Mouse (Mus musculus): ENCODE data around the gene Notch3. TPM values are rescaled to one million over a fixed set of nuclear protein-coding genes. Genes with fewer than 3 reads are reported as not detected.
"Not testable (repeated sequence)": the region's sequence is repeated elsewhere in the genome, so short reads cannot be mapped to it uniquely, and the experiment has no call there.

The Notch3 gene
- polyA plus RNA-seq, 2 experiments from 2014 or later: not detected

DNA sequence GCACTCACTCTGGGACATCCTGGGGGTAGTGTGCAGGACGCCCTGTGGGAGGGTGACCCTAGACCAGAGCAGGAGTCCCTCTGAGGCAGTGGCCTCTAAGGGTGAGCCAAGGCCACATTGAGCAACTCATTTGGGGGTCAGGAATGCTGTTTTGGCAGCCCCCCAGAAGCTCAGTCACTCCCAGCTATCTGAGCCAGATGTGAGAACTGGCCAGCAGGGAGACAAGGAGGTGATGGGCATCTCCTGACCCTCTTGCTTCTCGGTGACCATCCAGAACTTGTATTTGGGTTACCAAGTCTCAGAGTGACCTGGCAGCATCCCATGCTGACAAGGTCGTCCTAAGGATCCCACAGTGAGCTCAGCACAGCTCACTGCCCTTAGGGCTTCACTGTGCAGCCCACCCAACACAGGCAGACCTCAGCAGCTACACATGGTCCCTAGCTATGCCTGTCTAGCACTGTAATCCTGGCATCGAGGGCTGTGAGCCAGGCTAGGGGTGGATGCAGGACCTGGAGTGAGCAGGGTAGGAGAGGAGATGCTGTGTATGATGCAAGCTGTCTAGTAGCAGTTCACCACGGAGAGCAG is 49.3 kb downstream of the Notch3 start:
- ATAC-seq: no peak

DNA sequence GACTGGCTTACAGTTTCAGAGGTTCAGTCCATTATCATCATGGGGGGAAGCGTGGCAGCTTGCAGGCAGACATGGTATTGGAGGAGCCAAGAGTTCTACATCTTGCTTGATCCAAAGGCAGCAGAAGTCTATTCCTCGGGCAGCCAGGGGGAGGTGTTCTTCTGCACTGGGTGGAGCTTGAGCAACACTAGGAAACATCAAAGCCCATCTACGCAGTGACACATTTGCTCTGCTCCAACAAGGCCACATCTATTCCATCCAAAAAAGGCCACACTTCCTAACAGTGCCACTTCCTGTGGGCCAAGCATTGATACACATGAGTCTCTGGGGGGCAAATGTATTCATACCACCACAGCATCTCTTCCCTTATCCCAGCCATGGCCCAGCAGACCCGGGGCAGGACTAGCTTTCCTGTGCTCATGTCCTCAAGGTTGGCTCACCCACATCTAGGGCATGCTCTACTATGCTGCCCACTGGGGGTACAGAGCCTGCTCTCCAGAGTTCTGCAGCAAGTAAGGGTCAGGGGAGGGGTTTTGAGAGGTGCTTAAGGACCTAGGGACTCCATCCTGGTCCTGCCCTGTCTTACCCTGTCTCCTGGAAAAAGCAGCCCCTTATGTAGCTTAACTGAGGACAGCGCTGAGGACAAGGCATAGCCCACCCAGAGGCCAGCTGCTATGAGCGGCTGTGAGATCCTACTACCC is 49.9 kb downstream of the Notch3 start:
- no peak for ATAC-seq

DNA sequence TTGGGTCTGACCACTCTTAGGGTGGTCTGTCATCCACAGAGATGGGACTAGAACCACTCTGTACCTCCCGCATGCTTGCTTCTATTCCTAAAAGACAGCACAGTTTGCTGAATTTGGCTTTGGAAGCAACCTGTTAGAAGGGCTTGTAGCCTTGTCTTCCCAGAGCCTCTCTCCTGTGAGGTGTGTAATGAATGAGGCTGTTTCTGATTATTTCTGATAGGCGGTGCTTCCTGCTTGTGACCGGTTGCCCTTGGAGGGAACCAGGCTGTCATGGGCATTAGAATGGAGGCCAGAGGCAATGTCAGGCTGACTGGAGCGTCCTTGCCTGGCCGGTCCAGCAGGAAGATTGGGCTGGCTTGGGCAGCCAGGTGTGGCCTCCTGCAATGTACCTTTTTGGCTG is 52.2 kb downstream of the Notch3 start:
- ATAC-seq: not testable (repeated sequence)

DNA sequence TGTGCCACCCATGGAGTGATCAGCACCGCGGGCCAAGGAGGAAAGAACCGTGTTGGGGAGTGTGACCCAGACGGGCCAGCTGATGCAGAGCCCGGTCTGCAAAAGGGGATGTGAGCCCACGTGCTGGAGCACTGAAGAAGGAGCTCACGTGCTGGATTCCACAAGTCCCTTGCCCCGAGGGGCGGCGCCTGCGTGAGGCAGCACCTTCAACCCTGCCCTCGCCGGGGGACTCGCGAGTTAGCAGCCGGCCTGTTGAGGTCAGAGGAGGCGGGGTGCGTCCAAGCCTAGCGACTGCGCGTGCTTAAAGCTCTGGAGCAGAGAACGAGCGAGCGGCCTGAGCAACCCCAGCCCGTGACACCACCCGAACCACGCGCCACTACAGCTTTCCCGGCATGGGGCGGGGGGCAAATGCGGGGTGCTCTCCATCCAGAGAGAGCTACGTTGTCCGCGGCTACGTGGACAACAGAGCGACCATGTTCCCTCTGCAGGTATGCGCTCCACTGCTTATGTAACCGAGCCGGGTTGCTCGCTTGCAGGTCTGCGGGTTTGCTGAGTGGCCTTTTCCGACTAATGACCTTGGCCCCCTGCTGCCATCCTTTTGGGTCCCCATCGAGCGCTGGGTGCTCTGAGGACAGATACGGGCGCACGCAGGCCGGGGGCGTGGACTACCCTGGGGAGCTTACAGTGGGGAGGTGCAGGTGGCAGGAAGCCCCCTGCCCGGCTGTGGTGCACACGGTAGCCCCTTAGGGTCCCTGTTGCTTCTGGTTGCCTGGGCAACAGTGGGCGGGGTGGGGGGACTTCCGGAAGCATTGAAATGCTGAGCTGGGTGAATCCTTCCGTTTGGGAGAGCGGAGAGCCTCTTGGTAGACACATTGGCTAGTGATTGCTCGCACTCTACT is 52.9 kb downstream of the Notch3 start:
- ATAC-seq: no peak

DNA sequence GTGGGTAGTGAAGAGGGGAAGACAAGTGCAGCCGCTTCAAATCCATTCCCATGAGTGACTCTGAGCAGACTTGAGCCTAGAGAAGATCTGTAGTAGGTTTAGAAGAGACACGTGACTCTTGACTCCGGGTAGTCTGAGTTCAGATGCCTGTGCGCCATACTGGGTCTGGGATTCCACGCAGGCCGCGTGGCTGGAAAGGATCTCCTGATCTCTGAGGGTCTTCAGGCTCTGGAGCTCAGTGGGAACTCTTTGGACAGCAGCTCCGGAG is 53.5 kb downstream of the Notch3 start:
- no peak for ATAC-seq

DNA sequence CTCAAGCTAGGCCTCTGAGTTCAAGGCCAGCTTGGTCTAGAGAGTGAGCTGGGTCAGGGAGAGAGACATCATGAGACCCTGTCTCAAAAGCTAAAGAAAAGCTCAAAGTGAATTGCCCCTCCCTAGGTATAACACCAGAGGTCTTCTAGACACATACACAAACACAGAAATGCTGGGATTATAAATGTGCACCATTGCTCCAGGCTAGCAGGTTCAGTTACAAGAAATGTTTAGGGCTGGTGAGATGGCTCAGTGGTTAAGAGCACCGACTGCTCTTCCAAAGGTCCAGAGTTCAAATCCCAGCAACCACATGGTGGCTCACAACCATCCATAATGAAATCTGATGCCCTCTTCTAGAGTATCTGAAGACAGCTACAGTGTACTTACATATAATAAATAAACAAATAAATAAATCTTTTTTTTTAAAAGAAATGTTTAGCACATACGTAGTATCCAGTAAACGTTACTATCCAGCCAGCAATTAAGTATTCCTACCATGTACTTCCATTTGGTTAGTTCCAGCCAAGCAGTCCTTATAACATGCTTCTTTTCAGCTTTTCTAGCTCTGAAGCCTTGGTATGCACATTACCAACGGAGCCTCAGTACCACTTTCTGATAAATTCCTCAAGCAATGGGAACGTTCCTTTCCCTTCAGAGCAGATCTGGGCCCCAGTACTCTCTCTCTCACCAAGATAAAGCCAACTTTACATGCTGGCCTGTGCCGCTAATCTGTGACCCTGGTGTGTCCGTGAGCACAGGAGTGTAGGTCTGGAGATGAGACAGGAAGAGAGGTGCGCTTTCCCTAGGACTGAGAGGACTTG is 54.0 kb downstream of the Notch3 start:
- no peak for ATAC-seq

DNA sequence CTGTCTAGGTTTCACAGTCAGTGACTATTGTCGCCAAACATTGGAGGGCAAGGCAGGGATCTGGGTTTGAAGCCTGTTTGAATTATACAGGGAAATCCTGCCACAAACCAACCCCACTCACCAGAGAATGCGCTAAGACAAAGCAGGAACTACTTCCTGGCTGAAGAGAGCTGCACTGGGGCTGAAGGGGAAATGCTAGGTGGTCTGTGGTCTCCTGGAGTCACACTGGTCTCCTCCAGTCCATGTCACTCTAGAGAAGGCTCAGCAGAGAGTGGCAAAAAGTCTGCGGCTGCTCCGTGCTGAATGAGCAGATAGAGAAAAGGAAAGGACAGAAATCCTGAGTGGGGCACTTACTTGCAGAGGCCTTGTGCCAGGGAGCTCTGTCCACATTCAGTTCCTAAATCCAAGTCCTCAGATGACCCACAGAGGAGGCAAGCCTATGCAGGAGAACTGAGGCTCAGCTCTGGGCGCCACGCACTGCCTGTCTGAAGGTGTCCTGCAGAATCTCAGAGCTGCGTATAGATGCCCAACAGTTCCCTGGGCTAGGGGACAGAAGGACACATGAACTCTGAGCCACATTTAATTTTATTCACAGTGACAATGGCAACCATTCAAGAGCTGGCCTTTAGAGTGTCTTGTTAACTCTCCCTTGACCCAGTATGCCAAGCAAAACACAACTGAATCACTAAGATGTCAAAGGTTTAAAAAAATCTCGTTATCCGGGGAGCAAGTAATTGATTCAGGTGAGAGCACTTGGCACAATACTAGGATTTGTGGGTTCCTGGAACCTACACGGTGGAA is 55.5 kb downstream of the Notch3 start:
- no peak for ATAC-seq

DNA sequence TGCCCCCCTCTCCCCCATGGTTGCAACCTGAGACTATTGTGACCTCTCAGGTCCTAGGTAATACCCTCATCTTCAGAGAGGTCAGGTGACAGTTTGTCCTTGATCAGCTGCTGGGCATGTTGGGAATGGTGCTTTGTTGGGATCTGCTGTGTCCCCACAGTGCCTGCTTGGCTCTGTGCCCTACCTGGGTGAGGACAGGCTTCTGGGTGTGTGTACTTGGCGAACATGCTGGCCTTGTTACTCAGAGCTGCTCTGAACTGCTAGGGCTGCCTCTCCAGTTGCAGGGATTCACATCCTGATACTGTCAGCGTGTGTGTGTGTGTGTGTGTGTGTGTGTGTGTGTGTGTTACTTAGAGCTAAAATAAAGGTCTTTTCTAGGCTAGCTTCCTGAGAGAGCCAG is 56.2 kb downstream of the Notch3 start:
- no peak for ATAC-seq

DNA sequence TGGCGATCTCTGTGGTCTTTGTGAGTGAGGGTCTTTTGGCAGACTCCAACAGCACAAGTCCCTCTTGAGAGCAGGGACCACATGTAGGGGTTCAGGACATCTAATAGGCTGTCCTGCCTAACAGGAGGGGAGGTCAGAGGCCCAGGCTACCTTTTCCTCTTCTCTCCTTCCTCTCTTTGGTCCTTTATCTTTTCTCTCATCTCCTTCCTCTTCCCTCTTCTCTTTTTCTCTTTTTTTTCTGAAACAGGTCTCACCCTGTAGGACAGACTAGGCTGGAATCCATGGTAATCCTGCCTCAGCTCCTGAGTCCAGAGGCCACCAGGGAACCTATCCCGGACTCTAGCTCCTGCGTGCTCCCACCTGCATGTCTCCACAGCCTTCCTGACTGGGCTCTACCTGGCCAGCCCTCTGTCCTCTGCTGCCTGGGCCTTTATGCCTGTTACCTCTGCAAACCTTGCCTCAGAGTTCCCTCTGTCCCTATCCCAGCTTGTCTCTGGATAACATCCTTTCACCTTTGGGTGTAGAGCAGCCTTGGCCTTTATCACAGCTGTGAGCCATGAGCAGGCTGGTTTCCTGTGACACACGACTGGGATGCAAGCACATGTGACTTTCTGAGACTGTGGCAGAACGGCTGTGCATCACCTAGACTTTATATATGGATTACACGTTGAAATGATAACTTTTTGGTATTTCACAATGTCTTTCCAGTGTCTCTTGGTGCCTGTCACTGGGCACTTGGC is 57.3 kb downstream of the Notch3 start:
- ATAC-seq: no peak

DNA sequence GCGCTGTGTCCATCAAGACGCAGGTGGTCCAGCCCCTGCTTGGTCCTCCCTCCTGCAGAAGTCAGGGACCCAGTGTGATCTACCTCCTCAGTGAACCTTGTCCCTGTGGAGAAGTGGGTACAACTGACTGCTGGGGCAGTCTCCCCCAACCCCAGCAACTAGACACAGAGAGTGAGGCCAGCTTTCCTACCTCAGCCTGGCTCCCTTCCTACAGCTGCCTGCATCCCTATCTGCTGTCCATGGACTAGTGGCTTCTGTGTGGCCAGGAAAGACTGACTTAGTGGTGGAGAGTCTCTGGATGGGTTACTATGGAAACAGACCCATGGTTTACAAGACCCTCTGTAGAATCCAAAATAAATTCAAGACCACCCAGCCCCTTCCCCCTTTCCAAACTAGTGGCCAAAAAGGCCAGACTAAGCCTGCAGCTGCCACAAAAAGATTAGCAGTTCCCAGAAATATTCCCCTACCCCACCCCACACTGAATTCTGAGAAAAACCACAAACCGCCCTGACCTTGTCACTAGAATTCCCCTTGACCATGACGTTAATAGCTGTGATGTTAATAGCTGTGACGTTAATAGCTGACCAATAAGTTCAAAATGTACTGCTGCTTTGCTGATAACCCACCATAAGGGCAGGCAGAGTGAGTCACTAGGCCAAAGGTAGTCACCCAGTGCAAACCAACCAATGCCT is 58.2 kb downstream of the Notch3 start:
- not testable (repeated sequence) for ATAC-seq

DNA sequence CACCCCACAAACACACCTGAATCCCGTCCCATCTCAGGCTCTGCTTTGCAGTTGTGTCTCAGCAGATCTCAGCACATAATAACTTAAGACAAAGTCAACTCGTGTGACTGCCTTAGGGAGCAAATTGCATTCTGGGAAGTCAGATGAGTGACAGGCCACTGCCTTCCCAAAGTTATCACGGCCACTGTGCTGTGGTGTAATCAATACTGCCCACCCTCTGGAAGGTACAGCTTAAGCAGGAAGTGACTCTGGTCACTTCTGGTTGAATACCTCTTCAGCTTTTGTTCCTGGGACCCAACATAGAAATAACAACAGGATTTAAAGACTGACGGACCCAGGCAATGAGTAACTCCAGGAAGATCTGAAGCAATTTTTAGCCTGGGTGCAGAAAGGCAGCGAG is 58.8 kb downstream of the Notch3 start:
- no peak for ATAC-seq

DNA sequence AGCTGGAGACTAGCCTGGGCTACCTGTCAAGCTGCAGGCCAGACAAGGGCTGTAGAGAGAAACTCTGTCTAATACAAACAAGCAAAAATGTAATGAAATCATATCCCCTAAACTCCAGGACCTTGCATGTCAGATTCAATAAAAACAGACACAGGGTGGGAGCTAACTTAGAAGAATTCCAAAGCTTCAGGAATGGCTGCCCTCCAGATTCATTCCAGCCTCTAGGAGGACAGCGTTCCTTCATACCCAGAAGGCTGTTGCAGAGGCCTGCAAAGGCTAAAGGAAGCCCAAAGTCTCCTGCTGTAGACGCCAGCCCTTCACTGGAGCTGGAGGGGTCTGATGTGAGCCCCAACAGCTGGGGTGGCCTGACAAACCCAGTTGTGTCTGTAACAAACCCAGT is 60.3 kb downstream of the Notch3 start:
- no peak for ATAC-seq

DNA sequence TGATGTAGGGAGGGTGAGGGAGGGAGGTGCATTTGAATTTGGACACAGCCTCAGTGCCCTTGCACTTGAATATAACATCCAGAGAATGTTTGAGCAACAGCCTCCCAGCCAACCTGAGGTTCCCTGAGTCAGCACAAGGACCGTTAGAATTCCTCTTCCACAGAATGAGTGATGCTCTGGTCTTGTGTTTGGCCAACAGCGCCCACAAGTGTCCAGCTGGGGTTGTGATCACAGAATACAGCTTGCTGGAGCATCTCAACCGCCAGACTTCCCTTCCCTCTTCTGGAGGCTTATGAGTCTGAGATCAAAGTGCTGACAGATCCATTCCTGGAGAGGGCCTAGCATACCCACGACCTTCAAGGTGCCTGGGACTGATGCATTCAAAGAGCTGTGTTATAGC is 63.6 kb downstream of the Notch3 start:
- no peak for ATAC-seq

DNA sequence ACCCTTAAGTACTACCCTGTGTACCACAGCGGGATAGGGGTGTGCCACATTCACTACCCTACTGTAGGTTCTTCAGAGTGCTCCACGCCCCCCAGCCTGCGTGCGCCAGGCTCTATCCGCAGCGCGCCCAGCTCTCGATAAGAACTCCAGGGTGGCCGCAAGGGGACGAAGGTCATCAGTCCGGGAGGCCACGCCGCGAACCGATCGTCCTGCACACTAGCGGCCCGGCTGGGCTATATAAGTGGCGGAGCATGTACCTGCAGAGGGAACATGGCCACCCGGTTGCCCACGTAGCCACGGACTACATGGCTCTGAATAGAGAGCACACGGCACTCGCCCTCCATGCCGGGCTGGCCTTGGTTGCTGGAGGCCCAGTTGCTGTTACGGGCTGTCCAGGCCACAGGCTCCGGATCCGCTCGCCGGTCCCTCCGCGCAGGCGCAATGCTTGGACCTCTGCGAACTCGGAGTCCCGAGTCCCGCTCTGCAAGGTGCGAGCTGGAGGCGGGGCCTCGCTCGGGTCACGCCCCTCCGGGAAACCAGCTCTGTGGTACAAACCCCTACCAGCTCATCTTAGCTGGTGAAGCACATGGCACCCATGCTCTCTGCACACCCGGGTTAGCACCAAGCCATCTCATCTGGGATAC is 66.6 kb downstream of the Notch3 start:
- ATAC-seq: no peak

DNA sequence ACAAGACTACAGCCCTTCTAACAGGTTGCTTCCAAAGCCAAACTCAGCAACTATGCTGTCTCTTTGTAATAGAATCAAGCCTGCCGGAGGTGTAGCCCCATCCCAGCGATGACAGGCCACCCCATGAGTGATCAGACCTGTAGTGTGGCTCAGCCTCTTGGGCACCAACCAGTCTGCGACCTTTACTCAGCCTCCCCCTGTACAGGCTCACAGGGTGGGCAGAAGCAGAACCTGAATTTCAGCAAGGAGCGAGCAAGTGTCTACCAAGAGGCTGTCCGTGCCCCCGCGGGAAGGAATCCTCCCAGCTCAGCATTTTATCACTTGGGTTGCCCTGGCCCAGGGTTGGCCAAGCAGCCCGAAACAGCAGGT is 67.1 kb downstream of the Notch3 start:
- ATAC-seq: no peak

DNA sequence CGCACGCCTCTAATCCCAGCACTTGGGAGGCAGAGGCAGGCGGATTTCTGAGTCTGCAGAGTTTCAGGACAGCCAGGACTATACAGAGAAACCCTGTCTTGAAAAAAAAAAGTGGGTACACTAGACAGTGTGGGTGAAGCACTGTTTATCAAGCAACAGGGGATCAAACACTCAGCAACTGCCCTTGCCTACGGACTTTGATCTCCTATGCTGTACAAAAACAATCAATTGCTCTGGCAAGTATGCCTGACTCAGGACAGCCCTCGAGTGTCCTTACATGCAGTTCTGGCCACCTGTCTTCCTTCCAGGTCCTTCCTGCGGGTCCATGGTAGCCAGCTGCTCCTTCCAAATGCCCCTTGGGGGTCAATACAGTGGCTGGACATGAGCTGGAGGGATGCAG is 67.7 kb downstream of the Notch3 start:
- ATAC-seq: not testable (repeated sequence)

DNA sequence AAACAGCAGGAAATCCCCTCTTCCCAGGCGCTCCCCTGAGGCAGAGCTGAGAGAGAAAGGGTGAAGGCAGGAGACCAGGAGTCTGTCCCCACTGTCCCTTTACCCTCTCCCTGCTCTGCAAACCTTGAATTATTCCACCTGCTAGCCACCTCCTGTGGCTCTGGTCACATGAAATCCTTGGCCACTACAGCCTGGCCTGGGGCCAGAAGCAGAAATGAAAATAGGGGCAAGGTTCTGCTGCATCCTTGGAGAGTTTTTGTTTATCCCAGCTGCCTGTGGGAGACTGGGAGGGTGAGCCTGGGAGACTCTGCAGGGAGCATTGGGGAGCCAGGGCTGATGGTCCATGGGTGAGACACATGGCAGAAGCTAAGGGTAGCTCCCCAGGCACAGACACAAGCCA is 69.0 kb downstream of the Notch3 start:
- ATAC-seq: no peak

DNA sequence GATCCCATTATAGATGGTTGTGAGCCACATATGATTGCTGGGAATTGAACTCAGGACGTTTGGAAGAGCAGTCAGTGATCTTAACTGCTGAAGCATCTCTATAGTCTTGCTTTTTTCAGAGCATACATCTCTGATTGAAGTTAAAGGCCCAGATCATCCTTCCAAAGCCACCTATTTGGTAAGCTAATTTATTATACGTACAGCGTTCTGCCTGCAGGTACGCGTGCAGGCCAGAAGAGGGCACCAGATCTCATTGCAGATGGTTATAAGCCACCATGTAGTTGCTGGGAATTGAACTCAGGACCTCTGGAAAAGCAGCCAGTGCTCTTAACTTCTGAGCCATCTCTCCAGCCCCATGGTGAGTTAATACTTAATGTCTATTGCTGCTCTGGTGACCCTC is 73.8 kb downstream of the Notch3 start:
- no peak for ATAC-seq

DNA sequence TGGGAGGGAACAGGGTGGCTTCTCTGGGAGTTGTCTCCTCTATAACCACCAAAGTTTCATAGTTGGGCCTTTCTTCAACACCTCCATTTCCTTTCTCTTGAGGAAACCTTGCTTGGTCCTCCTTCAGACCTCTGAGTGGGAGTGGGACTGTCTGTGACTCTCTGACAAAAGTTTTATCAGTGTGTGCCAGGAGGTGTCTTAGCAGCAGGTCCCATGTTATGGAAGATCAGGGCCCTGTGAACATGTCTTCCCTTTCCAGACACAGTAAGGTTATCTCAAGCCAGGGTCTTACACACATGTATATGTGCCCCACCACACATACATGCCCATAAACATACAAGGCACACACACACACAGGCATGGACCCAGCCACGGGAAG is 74.4 kb downstream of the Notch3 start:
- no peak for ATAC-seq
